Mouse (Mus musculus) CD4-positive, CD25-positive, alpha-beta regulatory T cell, adult 4 months (primary cell): Measurements from ENCODE around the gene Rasgrf2. TPM values are rescaled to one million over a fixed set of nuclear protein-coding genes. Genes with fewer than 3 reads are reported as not detected.
"Not testable (repeated sequence)": the region's sequence is repeated elsewhere in the genome, so short reads cannot be mapped to it uniquely, and the experiment has no call there.

Experiments used
- ATAC-seq: one replicate; pipeline ENCODE4 v1.8.0; 2017
- polyA plus RNA-seq, 2 experiments: library from polyadenylated mRNA; unstranded; fragments of 100-300 nt; shearing (Covaris generic); gene quantifications; one replicate each; pipeline ENCODE4 v1.2.1; 2017

Gene Rasgrf2
- 1 to 10 TPM; 3.4 to 6.7 TPM for polyA plus RNA-seq

- ATAC-seq, result no peak
Observed at GRCm38 (mm10) chr13:92131384-92132150, at the start of gene Rasgrf2. TSS of gene Rasgrf2 (minus strand) at chr13:92131656.

- not testable (repeated sequence) for ATAC-seq
Observed at GRCm38 (mm10) chr13:92172686-92173085, 41.2 kb upstream of the Rasgrf2 start.

- ATAC-seq, result no peak
Observed at GRCm38 (mm10) chr13:92150551-92150950, 19.1 kb upstream of the Rasgrf2 start.

GRCm38 (mm10) chr13:92148858-92149257 is 17.4 kb upstream of the Rasgrf2 start:
- ATAC-seq, result no peak

- ATAC-seq, result no peak
Observed at GRCm38 (mm10) chr13:92134792-92135191, 3.3 kb upstream of the Rasgrf2 start.

- ATAC-seq, result no peak
Observed at GRCm38 (mm10) chr13:92132599-92132998, 1.1 kb upstream of the Rasgrf2 start.

- no peak for ATAC-seq
Observed at GRCm38 (mm10) chr13:92130994-92131383, 467 bp downstream of the Rasgrf2 start.

- ATAC-seq, result no peak
Observed at GRCm38 (mm10) chr13:92129877-92130276, 1.6 kb downstream of the Rasgrf2 start.

- ATAC-seq, result no peak
Observed at GRCm38 (mm10) chr13:92125902-92126301, 5.6 kb downstream of the Rasgrf2 start.

GRCm38 (mm10) chr13:92119623-92120022 is 11.8 kb downstream of the Rasgrf2 start:
- no peak for ATAC-seq

- no peak for ATAC-seq
Observed at GRCm38 (mm10) chr13:92114076-92114475, 17.4 kb downstream of the Rasgrf2 start.

GRCm38 (mm10) chr13:92108237-92108636 is 23.2 kb downstream of the Rasgrf2 start:
- no peak for ATAC-seq

GRCm38 (mm10) chr13:92104259-92104658 is 27.2 kb downstream of the Rasgrf2 start:
- no peak for ATAC-seq

GRCm38 (mm10) chr13:92098484-92098883 is 33.0 kb downstream of the Rasgrf2 start:
- ATAC-seq, result no peak

GRCm38 (mm10) chr13:92095131-92096090 is 36.0 kb downstream of the Rasgrf2 start:
- ATAC-seq, result no peak

GRCm38 (mm10) chr13:92093712-92094290 is 37.7 kb downstream of the Rasgrf2 start:
- no peak for ATAC-seq

- ATAC-seq, result no peak
Observed at GRCm38 (mm10) chr13:92073111-92073510, 58.3 kb downstream of the Rasgrf2 start.

- no peak for ATAC-seq
Observed at GRCm38 (mm10) chr13:92068651-92069050, 62.8 kb downstream of the Rasgrf2 start.

GRCm38 (mm10) chr13:92067831-92068230 is 63.6 kb downstream of the Rasgrf2 start:
- no peak for ATAC-seq

GRCm38 (mm10) chr13:92053748-92054147 is 77.7 kb downstream of the Rasgrf2 start:
- ATAC-seq, result no peak

- ATAC-seq, result no peak
Observed at GRCm38 (mm10) chr13:92053001-92053400, 78.5 kb downstream of the Rasgrf2 start.

- ATAC-seq, result no peak
Observed at GRCm38 (mm10) chr13:92051216-92051615, 80.2 kb downstream of the Rasgrf2 start.
